Mouse (Mus musculus) kidney, postnatal 4 days (tissue): ENCODE data around the gene Clic6.
"Not testable (repeated sequence)": the region's sequence is repeated elsewhere in the genome, so short reads cannot be mapped to it uniquely, and the experiment has no call there.

ENCODE experiments used
- DNase-seq, 2 experiments: peaks; one replicate each; pipeline ENCODE4 v3.0.0; 2021; ENCODE audit warnings: mixed read lengths in 2 of 2

Clic6 gene

GRCm38 (mm10) chr16:92472898-92473297 is 12.6 kb upstream of the Clic6 start:
- no peak for DNase-seq

DNA sequence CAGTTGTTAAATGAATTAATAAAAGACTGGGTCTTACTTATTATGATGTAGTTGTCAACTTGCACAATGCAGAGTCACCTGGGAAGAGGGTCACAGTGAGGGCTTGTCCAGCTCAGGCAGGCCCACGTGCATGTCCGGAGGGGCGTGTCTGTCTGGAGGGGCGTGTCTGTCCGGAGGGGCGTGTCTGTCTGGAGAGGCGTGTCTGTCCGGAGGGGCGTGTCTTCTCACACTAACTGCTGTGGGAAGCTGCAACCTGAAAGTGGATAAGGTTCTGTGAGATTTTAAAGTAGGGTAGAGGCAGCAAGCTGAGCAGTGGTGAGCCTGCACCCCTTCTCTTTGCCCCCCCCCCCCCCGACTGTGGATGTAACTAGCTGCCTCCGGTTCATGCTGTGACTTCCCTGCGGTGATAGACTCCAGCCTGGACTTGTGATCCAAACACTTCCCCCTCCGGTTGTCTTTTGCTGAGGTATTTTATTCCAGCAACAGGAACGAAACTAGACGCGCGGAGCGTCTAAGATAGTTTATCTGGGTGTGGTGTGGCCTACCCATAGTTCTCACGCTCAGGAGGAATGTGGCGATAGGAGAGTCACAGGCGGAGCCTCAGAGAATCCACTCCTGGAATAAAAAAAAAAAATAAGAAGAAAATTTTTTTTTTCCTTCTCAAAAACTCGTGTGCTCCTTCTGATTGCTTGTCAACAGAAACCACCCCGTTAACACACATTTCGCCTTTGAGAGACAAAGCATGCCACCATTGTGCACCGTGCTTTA is 10.3 kb upstream of the Clic6 start:
- peak; percentile 61 to 73 for DNase-seq

DNA sequence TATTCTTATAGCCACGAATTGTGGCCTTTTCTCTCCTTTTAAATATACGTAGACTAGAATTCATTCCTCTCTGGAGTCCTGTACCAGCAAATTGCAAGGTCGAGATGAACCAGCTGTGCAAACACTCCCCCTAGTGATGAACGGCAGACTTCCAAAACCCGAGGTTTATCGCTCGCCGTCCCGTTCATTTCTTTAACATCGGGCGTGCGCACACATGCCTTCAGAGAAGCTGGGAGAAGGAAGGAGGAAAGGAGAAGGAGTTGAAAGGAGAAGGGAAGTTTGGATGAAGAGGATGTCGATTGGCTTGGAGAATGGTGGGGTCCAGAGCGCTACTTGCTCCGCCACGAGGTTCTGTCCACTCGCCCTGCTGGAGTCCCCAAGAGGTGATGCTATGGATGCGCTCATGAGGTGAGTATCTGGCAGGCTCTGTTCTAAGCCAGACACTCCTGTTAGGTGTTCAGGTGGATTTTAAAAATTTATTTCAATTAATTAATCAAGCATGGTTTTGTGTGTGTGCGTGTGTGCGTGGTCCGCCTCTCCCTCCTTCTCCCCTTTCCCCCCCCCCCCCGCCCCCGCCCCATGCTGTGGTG is 6.9 kb upstream of the Clic6 start:
- peak; percentile 76 to 83 for DNase-seq

- no peak for DNase-seq
These were observed 1.6 kb downstream of the Clic6 start for GRCm38 (mm10) chr16:92487086-92487485.

- peak in 1 of 2 experiments; percentile 27 for DNase-seq
These were observed 2.0 kb downstream of the Clic6 start for GRCm38 (mm10) chr16:92487489-92487888.

DNA sequence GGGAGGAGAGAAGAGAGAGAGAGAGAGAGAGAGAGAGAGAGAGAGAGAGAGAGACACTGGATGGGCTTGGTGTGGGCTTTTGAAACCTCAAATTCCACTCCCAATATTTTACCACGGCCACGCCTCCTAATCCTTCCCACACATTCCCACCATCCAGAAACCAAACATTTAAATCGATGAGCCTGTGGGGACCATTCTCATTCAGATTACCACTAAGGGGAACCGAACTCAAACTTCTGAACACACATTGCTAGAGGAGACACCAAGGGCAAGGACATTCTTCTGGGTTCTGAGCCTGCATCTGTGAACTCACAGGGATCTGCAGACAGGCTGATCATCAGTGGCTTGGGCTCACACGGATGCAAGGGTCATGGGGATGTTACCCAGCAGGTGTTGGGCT is 2.9 kb downstream of the Clic6 start:
- DNase-seq, result no peak

DNA sequence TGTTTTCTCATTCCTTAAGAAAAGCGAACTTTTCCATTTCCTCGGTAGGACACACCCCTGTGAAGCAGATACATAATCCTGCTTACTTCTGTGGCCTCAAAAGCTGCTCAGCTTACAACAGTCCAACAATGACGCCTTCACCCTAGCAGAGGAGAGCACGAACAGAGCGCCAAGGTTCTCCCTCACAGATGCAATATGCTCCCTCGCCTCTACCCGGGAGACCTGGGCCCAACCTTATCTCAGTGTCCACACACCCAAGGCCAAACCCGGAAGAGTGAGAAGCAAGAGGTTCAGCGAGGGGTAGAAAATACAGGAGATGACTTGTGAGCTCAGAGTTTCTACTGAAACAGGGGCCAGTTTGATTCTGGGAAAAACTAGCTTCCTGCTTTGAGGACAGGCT is 3.8 kb downstream of the Clic6 start:
- DNase-seq, result no peak

DNA sequence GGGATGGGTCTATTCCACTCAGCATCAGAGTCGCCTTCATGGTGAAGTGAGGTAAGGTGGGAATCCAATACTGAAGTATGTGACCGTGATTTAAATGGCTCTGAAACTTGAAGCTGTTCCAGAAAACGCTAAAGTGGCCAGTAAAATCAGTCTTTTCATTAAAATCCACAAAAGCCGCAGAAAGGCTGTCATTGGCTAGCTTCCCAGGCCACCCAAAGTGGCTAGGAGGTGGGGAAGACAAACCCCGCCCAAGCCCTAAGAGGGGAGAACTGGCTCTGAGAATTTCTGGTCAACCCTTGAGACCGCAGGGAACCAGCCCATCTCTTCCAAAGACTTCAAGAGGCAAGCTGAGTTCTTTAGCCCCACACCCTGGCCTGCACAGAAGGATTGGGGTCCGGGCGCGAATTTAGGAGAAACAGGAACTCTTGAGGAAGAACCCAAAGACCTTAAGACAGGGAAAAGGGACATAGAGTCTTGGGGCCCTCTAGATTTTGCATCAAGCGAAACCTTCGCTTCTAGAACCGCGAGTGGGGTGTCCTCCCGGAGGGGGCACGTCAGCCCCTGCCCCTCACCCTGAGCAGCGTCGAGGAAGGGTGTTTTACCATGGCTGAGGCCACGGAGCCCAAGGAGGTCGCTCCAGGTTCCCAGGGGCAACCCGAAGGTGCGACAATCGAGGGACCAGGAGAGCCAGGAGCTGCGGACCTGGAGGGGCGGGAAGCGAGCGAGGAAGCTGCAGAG is 12.5 kb downstream of the Clic6 start:
- DNase-seq, result no peak

DNA sequence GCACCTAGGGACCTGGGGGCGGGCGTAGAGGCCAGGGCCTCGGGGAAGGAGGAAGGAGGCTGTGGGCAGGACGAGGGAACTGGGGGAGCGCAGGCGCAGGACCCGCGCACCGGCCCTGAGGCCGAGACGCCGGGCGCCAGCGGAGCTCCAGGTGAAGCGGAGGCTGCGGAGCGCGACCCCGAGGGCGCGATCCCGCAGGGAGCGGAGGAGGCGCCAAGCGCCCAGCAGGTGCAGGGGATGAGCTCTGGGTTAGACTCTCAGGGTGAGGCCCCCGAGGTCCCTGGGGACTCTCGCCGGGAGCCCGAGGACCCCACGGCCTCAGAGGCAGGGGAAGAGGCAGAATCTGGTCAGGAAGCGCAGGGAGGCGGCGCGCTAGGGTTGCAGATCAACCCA is 13.0 kb downstream of the Clic6 start:
- DNase-seq, result peak; percentile 40 to 55

GRCm38 (mm10) chr16:92499324-92499723 is 13.8 kb downstream of the Clic6 start:
- DNase-seq, result no peak

DNA sequence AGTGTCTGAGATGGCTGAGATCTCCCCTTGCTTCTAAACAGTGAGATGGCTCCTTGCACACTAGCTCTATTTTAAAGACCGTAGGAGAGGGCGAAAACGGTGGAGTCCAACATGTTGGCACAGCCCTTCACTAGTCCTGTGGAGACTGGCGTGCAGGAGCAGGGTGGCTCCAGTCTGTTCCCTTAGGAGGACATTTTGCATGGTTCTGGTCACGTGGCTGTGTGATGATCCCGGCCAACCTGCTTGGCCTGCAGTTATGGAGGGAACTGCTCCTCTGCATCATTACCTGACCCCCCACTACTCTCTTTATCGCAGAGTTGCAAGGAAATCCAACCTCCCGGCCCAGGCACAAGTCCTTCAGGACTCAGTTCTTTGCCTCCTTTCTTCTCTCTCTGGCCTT is 15.0 kb downstream of the Clic6 start:
- DNase-seq, result no peak

DNA sequence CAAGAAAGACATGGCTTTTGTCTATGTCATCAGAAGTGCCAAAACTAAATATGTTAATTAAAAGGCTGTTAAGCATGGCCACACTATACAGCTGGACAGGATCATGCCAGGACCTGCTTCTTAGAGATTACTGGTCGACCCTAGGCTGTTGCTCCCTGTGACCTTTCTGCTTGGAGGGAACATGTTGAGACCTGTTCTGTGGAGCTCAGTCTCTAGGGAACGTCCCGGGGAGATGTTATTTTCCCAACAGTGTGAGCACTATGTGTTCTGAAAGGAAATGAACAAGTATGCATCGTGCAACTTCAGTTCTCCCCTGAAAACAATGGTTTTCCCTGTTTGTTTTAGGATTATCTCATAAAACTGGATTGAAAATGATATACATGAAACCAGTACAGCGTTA is 17.6 kb downstream of the Clic6 start:
- no peak for DNase-seq

DNA sequence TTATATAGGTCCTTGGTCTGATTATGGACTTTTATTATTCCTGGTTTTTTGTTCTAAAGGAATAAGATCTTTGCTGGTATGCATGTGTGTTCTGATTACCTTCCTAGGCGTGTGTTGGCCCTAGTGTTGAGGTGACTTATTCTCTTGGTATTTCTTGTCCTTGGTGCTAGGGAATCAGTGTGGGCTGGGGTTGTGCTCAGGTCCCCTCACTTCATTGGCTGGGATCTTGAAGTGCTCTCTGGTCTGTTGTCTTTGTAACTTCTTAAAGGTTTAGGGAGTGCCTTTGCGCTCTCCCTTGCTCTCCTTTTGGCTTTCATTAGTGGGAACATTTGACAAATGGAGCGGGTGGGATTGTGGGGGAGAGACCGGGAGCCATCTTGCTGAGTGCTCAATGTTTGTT is 22.0 kb downstream of the Clic6 start:
- DNase-seq, result no peak

GRCm38 (mm10) chr16:92510835-92511772 is 25.6 kb downstream of the Clic6 start:
- DNase-seq, result no peak

GRCm38 (mm10) chr16:92511773-92512391 is 26.3 kb downstream of the Clic6 start:
- DNase-seq, result peak in 1 of 2 experiments; percentile 44

DNA sequence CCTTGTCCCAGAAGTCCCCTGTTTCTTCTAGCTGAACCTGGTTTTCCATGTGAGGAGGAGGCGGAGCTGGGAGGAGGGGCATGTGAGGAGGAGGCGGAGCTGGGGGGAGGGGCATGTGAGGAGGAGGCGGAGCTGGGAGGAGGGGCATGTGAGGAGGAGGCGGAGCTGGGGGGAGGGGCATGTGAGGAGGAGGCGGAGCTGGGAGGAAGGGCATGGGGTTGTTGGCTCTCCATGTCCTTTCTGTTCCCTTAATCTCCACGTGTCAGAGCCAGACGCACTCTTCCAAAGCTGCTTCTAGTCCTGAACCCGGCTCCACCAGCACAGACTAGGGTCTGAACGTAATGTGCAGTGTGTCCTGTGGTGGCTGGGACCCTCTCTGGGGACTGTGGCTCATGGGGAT is 29.4 kb downstream of the Clic6 start:
- DNase-seq, result not testable (repeated sequence)

DNA sequence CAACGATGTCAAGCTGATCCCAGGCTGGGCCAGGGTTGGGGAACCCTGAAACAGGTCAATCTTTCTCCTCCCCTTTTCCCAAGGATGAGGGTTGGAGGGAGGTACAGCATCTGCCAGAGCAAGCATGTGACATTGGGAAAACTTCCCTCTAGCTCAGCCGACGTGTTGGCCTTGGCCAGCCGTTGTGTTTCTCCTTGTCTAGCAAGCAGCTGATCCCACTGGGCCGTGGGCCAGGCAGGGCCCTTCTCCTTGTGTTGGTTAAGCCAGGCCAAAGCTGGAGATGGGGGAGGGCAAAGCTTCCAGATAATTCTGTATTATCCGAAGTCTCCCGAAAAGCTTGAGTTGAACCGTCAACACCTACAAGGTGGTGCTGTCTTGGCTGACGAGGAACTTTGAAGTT is 30.6 kb downstream of the Clic6 start:
- peak in 1 of 2 experiments; percentile 38 for DNase-seq

DNA sequence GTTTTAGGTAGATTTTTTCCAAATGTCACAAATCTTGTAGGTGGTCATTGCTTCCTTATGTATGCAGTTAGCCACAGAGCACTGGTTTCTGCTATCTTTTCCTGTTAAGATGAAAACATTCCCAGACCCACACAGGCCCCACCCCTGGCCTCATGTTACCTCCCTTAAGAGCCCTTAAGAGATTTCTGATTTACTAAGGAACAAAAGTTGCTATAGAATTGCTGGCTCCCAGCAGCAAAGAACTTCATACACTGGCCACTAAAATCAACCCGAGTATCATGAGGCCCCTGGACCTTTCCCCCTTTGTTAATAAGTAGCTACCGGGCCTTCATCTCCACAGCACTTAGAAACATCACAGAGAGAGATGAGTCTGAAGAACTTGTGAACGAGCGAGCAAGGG is 33.2 kb downstream of the Clic6 start:
- DNase-seq, result no peak

DNA sequence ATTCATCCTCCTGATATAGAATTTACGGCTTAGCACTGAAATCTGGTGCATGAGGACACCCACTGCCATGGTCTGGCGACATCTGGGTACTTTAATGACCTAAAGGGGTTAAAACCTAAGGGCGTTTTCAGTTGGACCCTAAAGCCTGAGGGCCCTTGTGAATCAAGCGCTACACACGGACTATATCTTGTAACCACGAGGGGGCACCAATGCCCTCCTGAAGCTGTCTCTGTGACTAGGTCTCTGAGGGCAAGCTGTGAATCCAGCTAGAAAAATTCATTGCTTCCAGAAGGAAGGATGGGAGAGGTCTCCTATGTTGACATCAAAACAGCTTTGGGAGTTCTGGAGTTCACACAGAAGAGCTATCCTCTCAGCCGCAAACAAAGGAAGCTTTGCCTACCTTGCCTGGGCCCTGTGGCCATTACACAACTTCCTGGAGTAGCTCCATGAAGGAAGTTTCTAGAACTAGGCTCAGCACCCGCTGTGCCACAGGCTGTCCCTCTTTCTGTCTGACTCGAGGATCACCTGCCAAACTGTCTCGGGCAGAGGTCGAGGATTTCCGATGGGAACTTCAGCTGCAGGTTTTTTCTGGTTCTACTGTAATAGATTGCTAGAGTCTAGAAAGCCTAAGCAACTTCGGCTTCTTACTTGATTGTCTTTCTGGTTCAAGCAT is 34.4 kb downstream of the Clic6 start:
- peak; percentile 66 to 74 for DNase-seq

GRCm38 (mm10) chr16:92523351-92523750 is 37.8 kb downstream of the Clic6 start:
- no peak for DNase-seq

GRCm38 (mm10) chr16:92524651-92525050 is 39.1 kb downstream of the Clic6 start:
- DNase-seq, result no peak

DNA sequence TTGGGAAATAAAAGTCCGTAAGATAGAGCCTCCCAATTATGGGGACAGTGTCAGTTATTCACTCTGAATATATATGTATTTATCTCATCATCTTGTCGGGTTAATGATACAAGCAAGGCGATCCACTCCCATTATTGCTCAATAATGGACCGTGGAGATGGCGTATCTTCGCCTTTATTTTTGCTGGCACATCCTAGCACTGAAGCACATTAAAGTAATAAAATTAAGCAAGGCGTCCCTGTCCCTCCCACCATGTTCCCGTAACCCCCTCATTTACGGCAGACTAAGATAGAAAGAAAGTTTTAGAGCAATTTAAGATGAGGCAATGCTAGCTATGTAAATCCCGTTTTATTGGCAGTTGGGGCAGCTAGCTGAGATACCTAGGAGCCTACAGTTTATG is 40.4 kb downstream of the Clic6 start:
- DNase-seq, result no peak
